Comparison of ENCODE assay signal across 8 mouse cellular contexts in the genomic region with DNA sequence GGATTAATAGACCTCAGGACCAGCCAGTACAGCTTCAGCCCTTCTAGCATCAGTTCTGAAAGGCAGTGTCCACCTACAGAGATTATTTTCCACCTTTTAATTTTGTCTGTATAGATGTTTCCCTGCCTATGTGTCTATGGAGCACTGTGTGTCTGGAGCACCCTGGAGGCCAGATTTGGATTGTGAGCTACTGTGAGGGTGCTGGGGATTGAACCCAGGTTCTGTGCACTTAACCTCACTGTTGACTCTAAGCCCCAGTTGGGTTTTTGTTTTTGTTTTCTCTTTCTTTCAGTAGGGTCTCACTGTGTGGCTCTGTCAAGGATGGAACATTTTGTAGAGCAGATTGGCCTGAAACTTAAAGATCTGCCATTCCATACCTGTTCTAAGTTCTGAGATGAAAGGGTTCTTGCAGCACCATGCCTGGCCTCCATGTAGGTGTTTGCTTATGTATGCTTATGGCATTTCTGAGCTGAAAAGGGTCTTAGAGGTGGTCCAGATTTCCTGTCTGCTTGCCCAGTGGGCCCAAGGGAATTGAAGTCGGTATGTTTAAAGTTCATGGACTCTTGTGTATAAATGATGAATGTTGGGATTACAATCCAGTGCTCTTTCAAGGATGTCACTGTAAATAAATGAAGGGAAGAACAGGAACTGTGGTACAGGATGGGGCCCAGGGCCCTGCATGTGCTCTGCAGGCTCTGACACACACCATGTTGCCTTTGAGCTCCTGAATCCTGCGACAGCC. TPM values are rescaled to one million over a fixed set of nuclear protein-coding genes. Genes with fewer than 3 reads are reported as not detected.
DNase-seq lines count a peak whose midpoint lies in the region; ATAC-seq and TF ChIP-seq lines count a peak whose summit lies in the region.
"Had no signal": no experiment of that assay in that cellular context is flagged by ENCODE, and none has a peak within 500 bp of the region (broad histone marks: within the 10 kb centered on the region; RNA-seq: fewer than 3 reads in every experiment).

No protein-coding gene starts in this region.

- no peak for DNase-seq in lung, postnatal 0 days (ENCODE audit: low spot score)
- DNase-seq in lung, postnatal 25 days (ENCODE audit: low spot score), result no peak
- DNase-seq in forebrain, embryonic 14.5 days (ENCODE audit: low spot score), result no peak
- no peak for DNase-seq in right cerebral cortex, adult 2 months (ENCODE audit: low spot score in 2 of 2)
- no peak for DNase-seq in gastrocnemius, postnatal 25 days
- no peak for DNase-seq in right cerebral cortex, postnatal 4 days
- DNase-seq: kidney, adult 8-10 months had no signal

- no peak overlapping the region for H3K4me3 ChIP-seq in lung, postnatal 0 days (ENCODE audit: low read depth, low read length)
- H3K4me3 ChIP-seq in forebrain, embryonic 14.5 days (ENCODE audit: low read depth, low read length), result peak overlapping the region; percentile 98
- H3K4me3 ChIP-seq in limb, embryonic 15.5 days, result peak overlapping the region; percentile 98

- H3K9ac ChIP-seq in lung, postnatal 0 days (replicated peaks; ENCODE audit: low read depth), result 0 out of 2 replicates have a peak overlapping the region, but pooled peaks have one; percentile 2
- H3K9ac ChIP-seq in forebrain, embryonic 14.5 days (ENCODE audit: low read length), result peak overlapping the region; percentile 97
- H3K9ac ChIP-seq in limb, embryonic 15.5 days, result 0 out of 2 replicates have a peak overlapping the region, but pooled peaks have one; percentile 5

- no peaks in the 10 kb centered on the region for H3K9me3 ChIP-seq in lung, postnatal 0 days (ENCODE audit: low read length)
- no peaks in the 10 kb centered on the region for H3K9me3 ChIP-seq in forebrain, embryonic 14.5 days (replicated peaks; ENCODE audit: control insufficient read depth, low read length)
- no peaks in the 10 kb centered on the region for H3K9me3 ChIP-seq in limb, embryonic 15.5 days

- no peak overlapping the region; the same call in 1 of the 2 replicates for H3K27ac ChIP-seq in lung, postnatal 0 days (ENCODE audit: low read length)
- H3K27ac ChIP-seq in forebrain, embryonic 14.5 days (ENCODE audit: low read depth, low read length), result no peak overlapping the region
- no peak overlapping the region for H3K27ac ChIP-seq in limb, embryonic 15.5 days

- no peak for TF ChIP-seq CTCF in lung, postnatal 0 days (IDR thresholded peaks at IDR 0.05)

- no peak for ATAC-seq in lung, postnatal 0 days
- ATAC-seq in forebrain, embryonic 14.5 days, result no peak
- no peak for ATAC-seq in limb, embryonic 15.5 days (ENCODE audit: insufficient number of reproducible peaks, low FRiP score, low TSS enrichment, low read depth)

- 27% methylated on average over 2 of the region's 2 CpGs for WGBS in lung, postnatal 0 days
- 75% methylated on average over 2 of the region's 2 CpGs for WGBS in forebrain, embryonic 14.5 days
- WGBS in limb, embryonic 15.5 days, result 55% methylated on average over 2 of the region's 2 CpGs

- TF ChIP-seq EP300 in lung, postnatal 0 days (IDR thresholded peaks at IDR 0.05), result no peak

- peak overlapping the region; percentile 86 for H3K4me2 ChIP-seq in lung, postnatal 0 days (replicated peaks; ENCODE audit: low read depth, low read length)
- H3K4me2 ChIP-seq in forebrain, embryonic 14.5 days (ENCODE audit: low read length), result peak overlapping the region; percentile 71
- H3K4me2 ChIP-seq in limb, embryonic 15.5 days, result peak overlapping the region; percentile 56

- no peaks in the 10 kb centered on the region for H3K36me3 ChIP-seq in lung, postnatal 0 days (ENCODE audit: insufficient read depth, low read length)
- H3K36me3 ChIP-seq in forebrain, embryonic 14.5 days (ENCODE audit: control insufficient read depth, insufficient read depth, low read length), result peaks cover 17% of the 10 kb centered on the region; the same call in 1 of the 2 replicates
- H3K36me3 ChIP-seq in limb, embryonic 15.5 days, result peaks cover 8% of the 10 kb centered on the region; the same call in 1 of the 2 replicates

- H3K4me1 ChIP-seq in lung, postnatal 0 days (ENCODE audit: insufficient read depth, low read depth, low read length), result no peaks in the 10 kb centered on the region
- H3K4me1 ChIP-seq in forebrain, embryonic 14.5 days (ENCODE audit: control insufficient read depth, insufficient read depth, low read length), result peaks cover 18% of the 10 kb centered on the region
- H3K4me1 ChIP-seq in limb, embryonic 15.5 days, result peaks cover 19% of the 10 kb centered on the region

- H3K27me3 ChIP-seq in lung, postnatal 0 days (replicated peaks; ENCODE audit: insufficient read depth, low read length), result no peaks in the 10 kb centered on the region
- H3K27me3 ChIP-seq in forebrain, embryonic 14.5 days (replicated peaks; ENCODE audit: control insufficient read depth, insufficient read depth, low read length), result no peaks in the 10 kb centered on the region
- no peaks in the 10 kb centered on the region for H3K27me3 ChIP-seq in limb, embryonic 15.5 days

RNA-seq across cellular contexts. Expression of a gene that starts 2.4 kb away (rescaled TPM):
- 14.6 and 19.2 TPM in 2 replicates for polyA plus RNA-seq in lung, postnatal 0 days (2015; fragmentation: Nextera tagmentation; extraction: Ambion mirVana)
- 35.5 and 44.3 TPM in 2 replicates for polyA plus RNA-seq in forebrain, embryonic 14.5 days (2014; fragmentation: Nextera tagmentation; extraction: Ambion mirVana)
- polyA plus RNA-seq in limb, embryonic 15.5 days (2015; fragmentation: Nextera tagmentation; extraction: Ambion mirVana), result 34.3 and 38.4 TPM in 2 replicates
- total RNA-seq in gastrocnemius, postnatal 25 days (2021), result 10 to 100 TPM; 25.7 to 29.2 TPM

RNA-seq across cellular contexts. Expression of a gene that starts 21.4 kb away (rescaled TPM):
- 63.1 and 65.7 TPM in 2 replicates for polyA plus RNA-seq in lung, postnatal 0 days (2015; fragmentation: Nextera tagmentation; extraction: Ambion mirVana)
- 47.4 and 48.9 TPM in 2 replicates for polyA plus RNA-seq in forebrain, embryonic 14.5 days (2014; fragmentation: Nextera tagmentation; extraction: Ambion mirVana)
- polyA plus RNA-seq in limb, embryonic 15.5 days (2015; fragmentation: Nextera tagmentation; extraction: Ambion mirVana), result 47.6 and 50.4 TPM in 2 replicates
- 10 to 100 TPM; 27.1 to 27.4 TPM for total RNA-seq in gastrocnemius, postnatal 25 days (2021)

RNA-seq across cellular contexts. Expression of a gene that starts 40.0 kb away (rescaled TPM):
- polyA plus RNA-seq in lung, postnatal 0 days (2015; fragmentation: Nextera tagmentation; extraction: Ambion mirVana), result 8.7 and 9.5 TPM in 2 replicates
- 16.3 and 17.4 TPM in 2 replicates for polyA plus RNA-seq in forebrain, embryonic 14.5 days (2014; fragmentation: Nextera tagmentation; extraction: Ambion mirVana)
- polyA plus RNA-seq in limb, embryonic 15.5 days (2015; fragmentation: Nextera tagmentation; extraction: Ambion mirVana), result 30.1 and 33.4 TPM in 2 replicates
- 10 to 100 TPM in 1 of 2 experiments, 1 to 10 TPM in 1; 7.5 to 10.5 TPM for total RNA-seq in gastrocnemius, postnatal 25 days (2021)

Comparison
In these comparisons a context has a peak if more than half of its experiments do, and no peak if none do; other contexts are left out.
1. H3K9ac ChIP-seq: peak in every context shown above with its lines; median percentile 97 in forebrain, embryonic 14.5 days; 5 in limb, embryonic 15.5 days; 2 in lung, postnatal 0 days.